Mouse (Mus musculus) Patski (cell line): ENCODE data around the gene Ttc28. TPM values are rescaled to one million over a fixed set of nuclear protein-coding genes. Genes with fewer than 3 reads are reported as not detected.

Source experiments
- ATAC-seq: fragments of 100-300 bp; one replicate; pipeline ENCODE4 v1.8.0; 2021
- CTCF ChIA-PET: fragments of 350-600 bp; sonication (Branson Sonifier 250); formaldehyde crosslinking; loops from one replicate; lab custom pipeline; 2022; ENCODE audit warnings: inconsistent platforms; lab: Charles Lee
- POLR2A ChIA-PET: fragments of 350-600 bp; sonication (Branson Sonifier 250); formaldehyde crosslinking; loops from one replicate; lab custom pipeline; 2022; ENCODE audit warnings: antibody characterized with exemption, inconsistent platforms; lab: Charles Lee
- DNase-seq: peaks from one replicate; pipeline ENCODE4 v3.0.0-alpha.2; 2011; ENCODE audit warnings: low read depth, low spot score
- H3K27me3 ChIP-seq: fragments of 371-371 bp; one replicate; pipeline ENCODE4 v1.5.1; 2021
- CTCF ChIP-seq: fragments of 100-300 bp; IDR thresholded peaks from one replicate; pipeline ENCODE4 v1.5.1; 2021
- in situ Hi-C: fragments of 300-500 bp; cut with MboI; formaldehyde crosslinking; loops from 3 replicates; pipeline ENCODE4 v1.11.1; 2018; ENCODE audit warnings: low pct_unique_long_range_greater_than_20kb, mixed read lengths
- polyA plus RNA-seq: library from polyadenylated mRNA; unstranded; gene quantifications from one replicate; pipeline ENCODE4 v1.2.3, GENCODE M21; 2021

Ttc28 gene
- polyA plus RNA-seq, 1 experiment from 2014 or later, result 9.0 TPM

DNA sequence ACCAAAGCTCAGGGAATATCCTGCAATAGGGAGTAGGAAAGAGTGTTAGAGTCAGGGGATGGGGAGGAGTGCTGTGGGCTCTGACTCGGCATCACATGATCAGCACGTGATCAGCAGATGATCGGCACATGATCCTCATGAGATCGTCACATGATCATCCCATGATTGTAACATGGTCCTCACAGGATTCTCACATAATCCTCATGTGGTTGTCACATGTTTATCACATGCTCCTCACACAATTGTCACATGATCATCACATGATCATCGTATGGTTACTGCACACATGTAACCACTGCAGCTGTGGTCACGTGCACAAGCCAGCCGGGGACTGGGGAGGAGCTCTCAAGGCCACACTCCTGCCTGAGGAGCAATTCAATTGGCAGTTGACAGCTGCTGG, 264.8 kb downstream of the Ttc28 start:
- TF ChIP-seq CTCF, result no peak
- in situ Hi-C loops, result no loop called here
- CTCF ChIA-PET, result no interaction called here
- POLR2A ChIA-PET, result no interaction called here
- no peaks in the 10 kb centered on the region for H3K27me3 ChIP-seq
- ATAC-seq (no peak), DNase-seq (no peak)

DNA sequence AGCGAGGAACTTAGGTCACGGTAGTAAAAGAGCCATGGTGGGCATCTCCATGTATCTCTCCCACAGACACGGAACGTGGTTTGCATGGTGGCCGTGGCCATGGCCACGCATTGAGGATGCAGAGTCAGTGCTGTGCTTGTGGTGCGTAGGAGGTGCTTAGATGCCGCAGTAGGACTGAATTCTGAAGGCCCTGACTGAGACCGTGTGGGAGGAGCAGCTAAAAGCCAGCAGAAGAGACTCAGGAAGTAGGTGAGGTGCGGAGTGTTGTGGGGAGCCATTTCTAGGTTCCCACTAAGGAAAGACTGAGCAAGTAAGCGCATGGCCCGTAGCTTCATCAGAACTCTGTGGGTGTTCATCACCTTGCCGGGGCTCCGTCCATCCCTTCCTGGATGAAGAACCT, 271.0 kb downstream of the Ttc28 start:
- in situ Hi-C loops, result no loop called here
- DNase-seq (no peak), ATAC-seq (no peak)
- ChIA-PET POLR2A (no interaction called here), CTCF (interaction anchor here (1.5 kb wide), 1 partner anchor 12 kb away, joined by 3 read pairs; no protein-coding TSS in a partner anchor)
- no peak for TF ChIP-seq CTCF
- no peaks in the 10 kb centered on the region for H3K27me3 ChIP-seq

DNA sequence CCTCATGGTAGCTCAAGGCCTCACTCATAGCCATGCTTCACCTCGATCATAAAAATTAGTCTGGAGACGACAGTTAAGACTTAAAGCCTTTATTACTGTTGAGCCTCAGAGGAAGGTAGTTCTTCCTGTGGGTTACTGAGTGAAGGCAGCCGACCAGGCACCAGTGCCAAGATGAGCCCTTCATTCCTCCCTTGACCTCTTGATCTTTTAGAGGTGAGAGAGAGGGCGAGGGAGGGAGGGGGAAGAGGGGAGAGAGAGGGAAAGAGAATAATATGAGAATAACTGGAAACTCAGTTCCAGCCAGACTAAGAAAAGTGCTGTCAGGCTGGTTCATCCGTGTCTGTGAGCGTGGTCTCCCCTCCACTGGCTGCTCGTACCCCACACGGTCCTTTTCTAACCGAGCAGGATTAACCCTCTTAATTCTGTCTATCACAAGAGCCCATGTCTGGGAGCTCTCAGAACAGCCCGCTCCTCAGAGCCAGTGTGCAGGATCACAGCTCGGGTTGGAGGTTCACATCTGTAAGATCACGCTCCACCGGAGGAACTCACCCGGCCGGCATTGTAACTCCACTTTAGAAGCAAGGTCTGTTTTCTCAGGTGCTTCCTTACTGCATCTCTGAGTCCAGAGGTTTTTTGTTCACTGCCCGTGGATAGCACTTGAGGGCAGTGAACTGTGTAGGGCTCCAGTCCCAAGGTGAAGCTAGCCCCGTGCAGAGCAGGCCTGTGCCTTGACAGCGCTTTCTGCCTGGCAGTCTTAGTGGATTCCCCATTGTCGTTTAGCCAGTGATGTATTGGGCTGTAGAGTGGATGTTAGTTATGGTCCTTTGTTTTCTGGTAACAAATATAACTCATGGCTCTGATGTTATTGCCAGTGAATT, 272.5 kb downstream of the Ttc28 start:
- in situ Hi-C loops, result no loop called here
- H3K27me3 ChIP-seq, result no peaks in the 10 kb centered on the region
- ATAC-seq, result no peak
- CTCF ChIA-PET, result interaction anchor here (1.2 kb wide), 1 partner anchor 9 kb away, joined by 4 read pairs; no protein-coding TSS in a partner anchor
- no peak for DNase-seq
- POLR2A ChIA-PET, result no interaction called here
- no peak for TF ChIP-seq CTCF

DNA sequence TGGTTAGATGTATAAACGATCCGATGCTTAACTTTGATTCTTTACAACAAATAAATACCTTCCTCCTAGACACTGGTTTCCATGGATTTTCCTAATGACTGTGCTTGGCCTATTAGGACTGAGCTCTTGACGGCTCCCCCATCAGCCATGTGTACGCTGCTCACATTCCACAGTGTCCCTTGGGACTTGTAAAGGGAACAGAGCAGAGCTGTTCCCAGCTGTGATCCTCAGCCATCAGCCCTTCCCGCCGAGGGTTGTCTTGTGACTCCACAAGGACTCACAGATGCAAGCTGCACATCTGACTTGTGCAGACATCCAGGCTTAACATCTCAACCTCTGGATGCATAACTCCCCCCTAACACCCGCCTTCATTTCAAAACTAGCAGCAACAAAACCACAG, 275.0 kb downstream of the Ttc28 start:
- TF ChIP-seq CTCF, result no peak
- ChIA-PET CTCF (interaction anchor here (1.2 to 2.0 kb wide), 3 partner anchors 8 to 53 kb away, joined by 3 to 7 read pairs (median 4); no protein-coding TSS in a partner anchor), POLR2A (interaction anchor here (1.1 kb wide), 1 partner anchor 12 kb away, joined by 3 read pairs; no protein-coding TSS in a partner anchor)
- DNase-seq (no peak), ATAC-seq (no peak)
- H3K27me3 ChIP-seq, result no peaks in the 10 kb centered on the region
- in situ Hi-C loops, result no loop called here

DNA sequence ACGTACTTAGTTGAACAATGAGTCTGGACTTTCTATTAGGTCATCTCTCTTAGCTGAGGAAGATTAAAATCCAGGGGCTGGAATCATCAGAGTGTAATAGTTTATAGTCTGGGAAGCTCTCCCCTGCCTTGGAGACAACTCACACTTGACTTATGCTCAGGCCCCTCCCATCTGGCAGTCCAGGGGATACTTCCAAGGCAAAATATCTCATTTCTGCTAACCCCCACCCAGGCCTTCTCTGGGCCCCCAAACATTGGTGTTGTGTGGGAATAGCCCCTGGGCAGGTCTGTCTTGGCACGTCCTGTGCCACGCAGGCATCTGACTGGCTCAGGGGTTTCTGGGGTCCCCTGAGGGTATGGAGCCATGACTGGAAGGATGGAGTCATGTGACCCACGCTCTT, 275.7 kb downstream of the Ttc28 start:
- ATAC-seq, result no peak
- CTCF ChIA-PET, result interaction anchor here (2.0 kb wide), 1 partner anchor 13 kb away, joined by 7 read pairs; no protein-coding TSS in a partner anchor
- no peak for TF ChIP-seq CTCF
- no peak for DNase-seq
- in situ Hi-C loops, result no loop called here
- POLR2A ChIA-PET, result interaction anchor here (1.1 kb wide), 1 partner anchor 11 kb away, joined by 3 read pairs; no protein-coding TSS in a partner anchor
- H3K27me3 ChIP-seq, result no peaks in the 10 kb centered on the region

DNA sequence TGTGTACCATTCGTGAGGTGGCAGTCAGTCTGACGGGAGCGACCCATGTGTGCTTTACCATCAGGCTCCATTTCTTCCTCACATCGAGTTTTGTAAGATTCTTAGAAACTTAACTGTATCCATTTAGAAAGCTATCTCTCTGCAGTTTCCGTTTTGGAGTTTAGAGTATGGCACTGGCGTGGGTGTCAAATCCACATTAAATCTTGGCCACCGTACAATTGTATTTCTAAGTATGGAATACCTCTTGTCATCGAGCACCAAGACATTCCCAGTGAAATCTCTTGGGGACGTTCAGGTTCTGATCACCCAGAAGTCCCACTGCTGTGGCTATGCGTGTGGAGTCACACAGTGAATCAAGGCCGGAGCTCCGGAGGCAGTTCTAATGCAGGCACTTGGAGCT, 276.3 kb downstream of the Ttc28 start:
- DNase-seq (no peak), ATAC-seq (no peak)
- ChIA-PET CTCF (no interaction called here), POLR2A (no interaction called here)
- H3K27me3 ChIP-seq, result no peaks in the 10 kb centered on the region
- in situ Hi-C loops, result no loop called here
- TF ChIP-seq CTCF, result no peak

DNA sequence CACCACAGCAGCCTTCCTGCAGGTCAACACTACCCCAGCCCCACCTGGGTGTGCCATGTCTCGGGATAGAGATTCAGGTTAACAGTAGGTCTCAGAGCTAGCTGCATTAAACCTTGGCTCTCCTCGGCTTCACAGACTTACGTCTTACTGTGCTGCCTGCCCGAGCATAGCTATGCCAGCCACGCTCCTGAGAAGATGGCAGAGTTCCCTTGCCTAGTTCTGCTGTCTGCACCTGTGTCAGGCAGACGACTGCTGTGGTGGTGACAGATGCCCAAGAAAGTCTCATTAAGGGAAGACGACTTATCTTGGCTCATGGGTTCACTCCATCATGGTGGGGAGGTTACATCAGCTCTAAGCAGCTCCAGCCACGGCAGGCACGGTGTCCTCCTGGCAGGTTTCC, 278.7 kb downstream of the Ttc28 start:
- H3K27me3 ChIP-seq, result no peaks in the 10 kb centered on the region
- ChIA-PET POLR2A (no interaction called here), CTCF (interaction anchor here (0.7 to 0.8 kb wide), 2 partner anchors 24 to 103 kb away, joined by 3 to 5 read pairs; no protein-coding TSS in a partner anchor)
- ATAC-seq, result no peak
- in situ Hi-C loops, result no loop called here
- no peak for TF ChIP-seq CTCF
- no peak for DNase-seq

DNA sequence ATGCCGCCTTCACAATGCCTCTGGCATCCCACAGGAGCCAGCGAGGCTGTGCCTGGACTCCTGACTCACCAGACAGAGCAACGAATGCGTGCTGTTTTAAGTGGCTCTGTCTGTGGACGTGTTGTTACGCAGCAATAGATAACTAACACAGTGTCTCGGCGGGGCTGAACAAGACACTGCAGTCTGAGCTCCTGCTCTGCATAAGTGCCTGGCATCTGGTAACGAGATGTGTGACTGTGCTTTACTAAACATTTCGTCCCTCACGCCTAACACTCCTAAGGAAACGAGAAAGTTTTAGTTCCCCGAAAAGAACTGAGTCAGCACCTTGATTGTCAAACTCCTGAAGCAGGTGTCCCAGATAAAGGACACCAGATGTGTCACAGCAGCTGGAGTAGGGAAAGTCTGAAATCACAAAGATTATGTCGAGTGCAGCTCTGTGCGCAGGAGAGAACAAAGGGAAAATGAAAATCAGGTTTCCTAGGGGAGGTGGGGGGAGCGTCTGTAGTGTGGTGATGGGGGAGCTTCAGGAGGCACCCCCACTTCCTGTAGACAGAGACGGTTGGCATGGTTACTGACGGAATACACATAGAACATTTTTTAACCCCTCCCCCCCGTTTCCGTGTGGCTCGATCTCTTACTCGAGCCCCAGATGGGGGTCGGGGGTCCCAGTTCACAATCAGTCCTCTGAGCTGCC, 280.2 kb downstream of the Ttc28 start:
- in situ Hi-C loops, result no loop called here
- no peaks in the 10 kb centered on the region for H3K27me3 ChIP-seq
- DNase-seq (no peak), ATAC-seq (no peak)
- ChIA-PET POLR2A (interaction anchor here (0.8 to 0.9 kb wide), 2 partner anchors 12 to 148 kb away, joined by 3 to 4 read pairs; no protein-coding TSS in a partner anchor), CTCF (interaction anchor here (0.7 to 1.5 kb wide), 3 partner anchors 15 to 143 kb away, joined by 3 to 5 read pairs (median 3); no protein-coding TSS in a partner anchor)
- no peak for TF ChIP-seq CTCF

DNA sequence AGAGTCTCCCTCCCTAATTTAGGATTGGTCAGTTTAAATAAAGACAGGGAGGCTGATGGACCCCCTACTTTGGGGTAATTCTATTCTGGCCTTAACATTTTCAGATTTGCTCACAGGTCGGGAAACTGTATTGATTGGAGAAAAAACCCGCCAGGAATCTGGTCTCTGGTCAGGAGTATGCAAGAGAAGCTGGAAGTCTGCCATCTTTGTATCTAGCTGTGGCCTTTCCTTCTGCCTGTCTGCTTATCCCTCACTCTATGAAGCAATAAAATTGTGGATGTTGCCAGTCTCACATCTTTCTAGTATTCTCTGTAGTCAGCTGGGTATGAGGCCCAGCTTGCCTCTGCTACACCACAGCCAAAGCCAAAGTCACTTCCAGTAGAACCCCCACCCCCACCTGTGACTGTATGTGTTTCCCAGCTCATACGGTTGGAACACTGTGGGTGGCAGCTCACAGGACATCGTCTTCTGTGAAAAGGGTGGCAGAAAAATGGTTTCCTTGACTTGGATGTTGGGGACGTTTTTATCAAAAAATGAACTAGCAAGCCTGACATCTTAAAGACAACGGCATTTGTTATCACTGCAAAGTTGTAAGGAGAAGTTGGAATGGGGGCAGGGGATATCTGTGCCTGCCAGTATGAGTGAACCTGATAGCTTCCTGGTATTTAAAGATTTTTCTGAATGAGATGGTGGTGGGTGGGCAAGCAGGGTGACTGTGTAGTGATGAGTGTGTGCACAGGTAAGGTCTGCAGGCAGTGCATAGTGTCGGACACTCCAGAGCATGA, 281.7 kb downstream of the Ttc28 start:
- in situ Hi-C loops, result no loop called here
- ChIA-PET POLR2A (no interaction called here), CTCF (interaction anchor here (0.8 to 1.5 kb wide), 4 partner anchors 16 to 145 kb away, joined by 3 to 5 read pairs (median 3); no protein-coding TSS in a partner anchor)
- no peak for TF ChIP-seq CTCF
- no peaks in the 10 kb centered on the region for H3K27me3 ChIP-seq
- ATAC-seq (no peak), DNase-seq (no peak)

DNA sequence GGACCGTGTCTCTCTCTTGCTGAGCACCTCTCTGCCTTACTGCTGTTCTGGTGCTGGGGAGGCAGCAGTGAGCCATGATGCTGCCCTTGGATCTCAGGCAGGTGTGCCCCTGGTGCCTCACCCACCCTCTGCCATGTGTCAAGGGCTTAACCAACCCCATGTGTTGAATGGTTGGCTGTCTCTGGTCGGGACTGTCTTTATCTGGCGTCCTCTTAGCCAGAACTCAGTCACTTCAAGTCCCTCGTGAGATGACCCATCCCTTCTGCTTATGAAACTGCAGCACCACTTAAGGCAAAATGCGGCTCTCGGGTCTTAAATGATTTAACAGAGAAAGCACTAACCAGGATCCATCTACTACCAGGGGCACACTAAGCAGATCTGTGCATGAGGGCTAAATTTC, 283.3 kb downstream of the Ttc28 start:
- in situ Hi-C loops, result no loop called here
- no peak for ATAC-seq
- CTCF ChIA-PET, result interaction anchor here (1.0 to 1.2 kb wide), 3 partner anchors 9 to 13 kb away, joined by 3 to 4 read pairs (median 4); no protein-coding TSS in a partner anchor

More for the DNA sequence above, 283.3 kb downstream of the Ttc28 start:
- no peaks in the 10 kb centered on the region for H3K27me3 ChIP-seq
- POLR2A ChIA-PET, result no interaction called here
- no peak for DNase-seq
- no peak for TF ChIP-seq CTCF
